Mouse (Mus musculus): ENCODE results near the gene Myh9. TPM values are rescaled to one million over a fixed set of nuclear protein-coding genes. Genes with fewer than 3 reads are reported as not detected.

Gene Myh9
- total and polyA plus RNA-seq, 3 experiments = 30.4 to 111 (median 88.3) TPM

DNA sequence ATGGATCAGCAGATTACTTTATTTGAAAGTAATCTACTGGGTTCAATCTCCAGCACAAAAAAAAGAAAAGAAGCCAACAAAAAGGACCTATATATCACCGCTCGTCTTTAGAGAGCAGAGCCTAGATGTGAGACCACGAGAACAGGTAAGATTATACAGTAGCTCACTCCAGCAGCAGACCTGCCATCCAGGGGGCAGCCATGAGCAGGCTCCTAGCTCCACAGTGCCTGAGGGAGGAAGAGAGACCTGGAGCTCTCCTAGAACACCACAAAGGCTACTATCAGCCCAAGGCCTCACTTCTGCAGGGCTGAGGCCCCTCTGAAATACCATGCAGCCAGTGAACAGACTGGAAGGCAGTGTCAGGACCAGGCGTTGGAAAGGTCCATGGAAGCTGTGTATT, 39.0 kb downstream of the Myh9 start:
- intact Hi-C loops (cut with DNase I) = no loop called here
- H3K36me3 ChIP-seq (ENCODE audit: control insufficient read depth, insufficient read depth, low read length) = peaks cover 33% of the 10 kb centered on the region
- no peaks in the 10 kb centered on the region for H3K27me3 ChIP-seq (ENCODE audit: control insufficient read depth, insufficient read depth, low read length)
- TF ChIP-seq CTCF (IDR thresholded peaks at IDR 0.05) (peak; percentile 56), POLR2A (IDR thresholded peaks at IDR 0.05; ENCODE audit: insufficient read depth, low read depth, low read length) (no peak)
- peaks cover 67% of the 10 kb centered on the region for H3K4me1 ChIP-seq (ENCODE audit: control insufficient read depth, insufficient read depth, low read length)
- peaks cover 7% of the 10 kb centered on the region for H3K79me2 ChIP-seq (replicated peaks; ENCODE audit: control insufficient read depth, insufficient read depth, low read length)
- 82% methylated on average over 4 of the region's 4 CpGs for WGBS
- H3K27ac ChIP-seq = peak overlapping the region; percentile 54
- H3K4me3 ChIP-seq = no peak overlapping the region
- no peak overlapping the region for H3K9ac ChIP-seq (ENCODE audit: low read depth, low read length)
- no peak for DNase-seq

DNA sequence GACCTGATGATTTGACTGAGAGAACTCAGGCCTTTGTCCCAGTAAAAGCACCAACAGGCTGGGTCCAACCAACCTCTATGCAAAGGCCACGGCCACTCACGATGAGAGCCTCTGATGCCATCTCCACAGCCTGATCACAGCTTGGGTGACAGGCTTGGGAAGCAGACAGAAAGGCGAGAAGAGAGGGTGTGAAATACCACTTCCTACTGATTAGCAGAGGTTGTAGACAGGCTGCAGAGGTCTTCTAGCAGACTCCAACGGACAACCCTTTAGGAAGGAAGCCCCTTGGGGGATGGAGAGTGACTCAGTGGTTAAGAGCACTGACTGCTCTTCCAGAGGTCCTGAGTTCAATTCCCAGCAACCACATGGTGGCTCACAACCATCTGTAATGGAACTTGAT, 40.8 kb downstream of the Myh9 start:
- Histone ChIP-seq H3K36me3 (ENCODE audit: control insufficient read depth, insufficient read depth, low read length) (peaks cover 17% of the 10 kb centered on the region), H3K9ac (ENCODE audit: low read depth, low read length) (no peak overlapping the region), H3K4me3 (no peak overlapping the region), H3K4me1 (ENCODE audit: control insufficient read depth, insufficient read depth, low read length) (peaks cover 63% of the 10 kb centered on the region), H3K79me2 (replicated peaks; ENCODE audit: control insufficient read depth, insufficient read depth, low read length) (peaks cover 13% of the 10 kb centered on the region), H3K27ac (peak overlapping the region; percentile 84), H3K27me3 (ENCODE audit: control insufficient read depth, insufficient read depth, low read length) (no peaks in the 10 kb centered on the region)
- 22% methylated on average over 4 of the region's 4 CpGs for WGBS
- intact Hi-C loops (cut with DNase I) = no loop called here
- no peak for DNase-seq
- no peak for TF ChIP-seq POLR2A (IDR thresholded peaks at IDR 0.05; ENCODE audit: insufficient read depth, low read depth, low read length)
- TF ChIP-seq CTCF (IDR thresholded peaks at IDR 0.05) = no peak
- TF ChIP-seq EP300 (IDR thresholded peaks at IDR 0.05; ENCODE audit: insufficient read depth, low read depth, low read length) = no peak

DNA sequence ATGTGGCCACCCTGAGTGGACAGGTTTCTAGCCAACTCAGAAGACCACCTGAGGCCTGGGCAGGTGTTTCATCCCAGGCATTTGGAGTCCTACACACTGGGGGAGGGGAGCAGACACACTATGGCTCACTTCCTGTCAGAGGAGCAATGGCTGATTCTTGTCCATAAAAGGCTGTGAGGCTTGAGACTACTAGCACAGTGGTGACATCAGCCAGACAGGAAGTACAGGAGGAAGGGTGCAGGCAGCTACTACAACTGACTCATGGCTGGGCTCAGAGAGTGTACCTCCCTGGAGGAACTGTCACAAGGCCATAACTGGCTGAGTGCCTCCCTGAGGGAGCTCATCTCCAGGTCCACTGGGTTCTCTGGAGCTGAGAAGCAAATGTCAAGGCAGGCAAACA, 41.5 kb downstream of the Myh9 start:
- peaks cover 58% of the 10 kb centered on the region for H3K4me1 ChIP-seq (ENCODE audit: control insufficient read depth, insufficient read depth, low read length)

DNA sequence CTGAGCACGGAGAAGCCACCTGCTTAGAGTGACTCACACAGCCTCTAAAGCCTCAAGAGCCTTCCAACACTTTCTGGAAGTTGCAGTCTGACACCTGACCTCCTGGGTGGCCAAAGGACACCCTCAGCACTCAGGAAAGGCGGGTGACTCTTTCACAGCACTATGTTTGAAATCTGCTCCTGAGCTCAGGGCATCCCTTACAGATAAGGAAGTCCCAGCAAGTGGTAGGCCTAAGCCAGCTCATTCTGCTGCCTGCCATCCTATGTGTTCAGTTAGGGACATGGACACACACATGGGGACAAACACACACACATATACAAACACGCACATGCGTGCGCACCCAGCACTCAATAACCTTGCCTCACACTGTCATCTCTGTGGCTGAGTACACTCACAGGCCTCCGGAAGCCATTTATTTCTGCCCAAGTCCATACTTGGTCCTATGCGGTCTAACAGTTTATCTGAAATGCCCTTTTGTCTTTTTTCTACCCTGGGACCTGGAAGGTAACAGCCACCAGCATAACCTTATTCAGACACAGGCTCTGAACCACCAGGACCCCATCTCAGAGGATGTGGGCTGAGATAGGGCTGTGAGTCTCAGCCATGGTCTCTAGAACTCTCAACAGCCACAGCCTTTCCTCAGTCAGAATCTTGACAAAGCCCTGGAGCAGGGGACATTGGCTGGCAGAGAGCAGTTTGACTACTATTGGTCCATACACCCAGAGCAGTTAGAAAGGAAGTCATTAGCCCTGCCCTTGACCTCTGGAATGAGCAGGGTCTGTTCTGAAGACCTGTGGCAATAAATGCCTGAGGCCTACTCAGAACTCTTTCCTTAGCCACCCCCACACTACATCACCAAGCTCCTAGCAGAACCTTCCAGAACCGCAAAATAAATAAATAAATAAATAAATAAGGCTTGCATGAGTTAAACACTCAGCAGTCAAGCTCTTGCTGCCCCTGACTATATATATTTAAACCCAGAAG, 42.2 kb downstream of the Myh9 start:
- H3K4me3 ChIP-seq = no peak overlapping the region
- H3K4me1 ChIP-seq (ENCODE audit: control insufficient read depth, insufficient read depth, low read length) = peaks cover 55% of the 10 kb centered on the region
- peak overlapping the region; percentile 84 for H3K27ac ChIP-seq
- H3K36me3 ChIP-seq (ENCODE audit: control insufficient read depth, insufficient read depth, low read length) = peaks cover 12% of the 10 kb centered on the region
- no peaks in the 10 kb centered on the region for H3K27me3 ChIP-seq (ENCODE audit: control insufficient read depth, insufficient read depth, low read length)
- intact Hi-C loops (cut with DNase I) = loop anchor here (2.0 to 5.0 kb wide), 2 partner anchors 15 to 118 kb away; no protein-coding TSS in a partner anchor
- H3K79me2 ChIP-seq (replicated peaks; ENCODE audit: control insufficient read depth, insufficient read depth, low read length) = peaks cover 9% of the 10 kb centered on the region
- WGBS = 70% methylated on average over 8 of the region's 8 CpGs
- DNase-seq = no peak
- no peak for TF ChIP-seq POLR2A (IDR thresholded peaks at IDR 0.05; ENCODE audit: insufficient read depth, low read depth, low read length)
- TF ChIP-seq EP300 (IDR thresholded peaks at IDR 0.05; ENCODE audit: insufficient read depth, low read depth, low read length) = no peak
- no peak for TF ChIP-seq CTCF (IDR thresholded peaks at IDR 0.05)
- H3K9ac ChIP-seq (ENCODE audit: low read depth, low read length) = no peak overlapping the region

More for the DNA sequence above, 41.5 kb downstream of the Myh9 start:
- Histone ChIP-seq H3K4me3 (no peak overlapping the region), H3K27ac (peak overlapping the region; percentile 84), H3K79me2 (replicated peaks; ENCODE audit: control insufficient read depth, insufficient read depth, low read length) (peaks cover 11% of the 10 kb centered on the region), H3K27me3 (ENCODE audit: control insufficient read depth, insufficient read depth, low read length) (no peaks in the 10 kb centered on the region), H3K9ac (ENCODE audit: low read depth, low read length) (no peak overlapping the region), H3K36me3 (ENCODE audit: control insufficient read depth, insufficient read depth, low read length) (peaks cover 16% of the 10 kb centered on the region)
- TF ChIP-seq EP300 (IDR thresholded peaks at IDR 0.05; ENCODE audit: insufficient read depth, low read depth, low read length) = peak; percentile 96
- peak; percentile 59; the same call in 1 of the 2 replicates for TF ChIP-seq POLR2A (IDR thresholded peaks at IDR 0.05; ENCODE audit: insufficient read depth, low read depth, low read length)
- TF ChIP-seq CTCF (IDR thresholded peaks at IDR 0.05) = no peak
- intact Hi-C loops (cut with DNase I) = no loop called here
- peak; percentile 72 to 87 for DNase-seq

DNA sequence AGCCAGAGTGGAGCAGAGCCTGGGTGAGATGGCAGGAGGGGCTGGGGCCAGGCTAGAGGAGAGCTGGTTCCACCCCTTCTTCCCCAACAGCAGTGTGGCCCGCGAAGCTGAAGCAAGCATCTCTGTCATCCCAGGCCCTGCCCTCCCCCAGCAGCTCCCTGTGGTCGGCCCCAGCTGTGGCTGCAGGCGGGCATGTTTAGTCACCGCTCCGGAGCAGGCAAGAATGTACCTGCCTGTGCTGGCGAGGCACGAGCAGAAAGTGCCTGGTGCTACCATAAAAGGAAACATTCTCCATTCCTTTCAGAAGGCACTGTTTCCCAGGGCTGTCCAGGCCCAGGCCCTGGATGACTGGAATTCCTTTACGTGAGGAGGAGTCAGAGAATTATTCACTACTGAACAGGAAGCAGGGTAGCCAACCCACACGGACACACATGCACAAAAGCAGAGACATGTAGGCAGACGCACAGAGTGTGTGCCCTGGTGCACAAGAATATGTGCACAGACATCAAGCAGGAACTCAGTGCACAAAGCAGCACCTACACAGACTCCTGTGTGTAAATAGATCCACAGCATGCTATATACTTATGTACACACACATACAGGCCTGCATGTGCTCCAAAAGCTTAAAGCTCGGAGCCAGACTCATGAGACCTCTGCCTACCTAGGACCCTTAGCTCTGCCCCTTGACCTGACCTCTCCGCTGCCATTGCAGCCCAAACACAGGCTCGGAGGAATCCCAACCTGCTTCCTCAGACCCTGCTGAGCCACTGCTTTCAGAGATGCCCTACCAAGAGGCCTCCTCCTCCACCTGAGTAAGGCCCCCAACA, 43.1 kb downstream of the Myh9 start:
- DNase-seq = peak in 1 of 2 experiments; percentile 60
- no peaks in the 10 kb centered on the region for H3K27me3 ChIP-seq (ENCODE audit: control insufficient read depth, insufficient read depth, low read length)
- H3K36me3 ChIP-seq (ENCODE audit: control insufficient read depth, insufficient read depth, low read length) = peaks cover 10% of the 10 kb centered on the region
- H3K9ac ChIP-seq (ENCODE audit: low read depth, low read length) = peak overlapping the region; percentile 17
- H3K79me2 ChIP-seq (replicated peaks; ENCODE audit: control insufficient read depth, insufficient read depth, low read length) = peaks cover 8% of the 10 kb centered on the region
- WGBS = 15% methylated on average over 14 of the region's 14 CpGs
- peak overlapping the region; percentile 84 for H3K27ac ChIP-seq
- TF ChIP-seq POLR2A (IDR thresholded peaks at IDR 0.05; ENCODE audit: insufficient read depth, low read depth, low read length) (0 out of 2 replicates have a peak, but pooled peaks have one; percentile 34), EP300 (IDR thresholded peaks at IDR 0.05; ENCODE audit: insufficient read depth, low read depth, low read length) (no peak)
- H3K4me1 ChIP-seq (ENCODE audit: control insufficient read depth, insufficient read depth, low read length) = peaks cover 51% of the 10 kb centered on the region
- intact Hi-C loops (cut with DNase I) = loop anchor here (1.0 to 5.0 kb wide), 3 partner anchors 16 to 118 kb away; partner anchors contain the start of gene Myh9
- H3K4me3 ChIP-seq = no peak overlapping the region
